Mouse (Mus musculus): ENCODE measurements around the gene Pcgf6.

DNA sequence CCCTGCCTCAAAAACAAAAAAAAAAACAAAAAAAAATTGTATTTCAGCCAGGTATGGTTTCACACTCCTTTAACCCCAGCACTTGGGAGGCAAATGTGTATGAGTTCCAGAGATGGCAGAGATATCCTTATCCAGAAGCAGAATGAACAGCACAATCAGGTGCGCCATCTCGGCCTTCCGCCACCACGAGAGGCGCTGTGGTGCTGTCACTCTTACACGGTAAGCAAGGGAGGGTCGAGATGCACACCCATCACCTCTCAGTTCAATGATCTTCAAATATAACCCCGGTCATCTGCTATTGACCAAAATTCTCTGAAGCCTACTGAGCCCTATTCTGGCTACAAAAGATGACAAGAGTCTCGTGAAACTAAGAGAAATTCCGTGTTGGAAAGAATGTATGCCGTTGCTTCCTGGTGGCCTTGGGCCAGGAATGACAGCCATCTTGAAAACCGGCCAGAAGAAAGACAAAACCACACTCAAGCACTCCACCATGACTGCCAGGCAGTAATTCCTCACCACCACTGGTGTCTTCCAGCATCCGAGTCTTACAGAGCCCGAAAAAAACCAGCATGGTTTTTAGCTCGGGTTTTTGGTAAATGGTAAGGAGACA is 38.1 kb downstream of the Pcgf6 start:
- TF ChIP-seq CTCF (IDR thresholded peaks at IDR 0.05; ENCODE audit: low read depth, low read length) (no peak), POLR2A (IDR thresholded peaks at IDR 0.05; ENCODE audit: borderline replicate concordance, low read depth, low read length) (no peak)

Data from bone marrow macrophage, adult 2 months (primary cell).